Mouse (Mus musculus) lung, postnatal 4 days (tissue): Measurements from ENCODE around the gene Wee2.

Experiments used
- DNase-seq, 2 experiments: peaks; one replicate each; pipeline ENCODE4 v3.0.0; 2021

Gene Wee2

DNA sequence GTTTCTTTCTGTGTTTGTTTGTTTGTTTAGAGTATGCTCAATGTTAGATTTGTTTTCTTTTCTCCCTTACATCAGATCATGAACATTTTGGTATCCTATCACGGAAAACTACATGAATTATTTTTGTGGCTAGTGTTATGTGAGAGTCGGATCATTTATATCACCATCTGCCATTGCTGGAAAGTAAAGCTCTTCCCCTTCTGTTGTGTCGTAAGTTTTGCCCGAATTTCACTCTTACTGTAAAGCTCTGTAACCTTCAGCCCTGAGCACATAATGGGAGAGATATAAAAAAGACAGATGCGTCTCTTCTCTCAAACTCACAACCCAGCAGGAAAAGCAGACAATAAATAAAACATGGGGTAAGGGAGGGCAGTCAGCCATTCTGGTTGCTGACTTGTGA is at the start of gene Wee2:
Gene Wee2 (plus strand): TSS at position 153 of the 400 bp plus-strand sequence.
- DNase-seq, result no peak

DNA sequence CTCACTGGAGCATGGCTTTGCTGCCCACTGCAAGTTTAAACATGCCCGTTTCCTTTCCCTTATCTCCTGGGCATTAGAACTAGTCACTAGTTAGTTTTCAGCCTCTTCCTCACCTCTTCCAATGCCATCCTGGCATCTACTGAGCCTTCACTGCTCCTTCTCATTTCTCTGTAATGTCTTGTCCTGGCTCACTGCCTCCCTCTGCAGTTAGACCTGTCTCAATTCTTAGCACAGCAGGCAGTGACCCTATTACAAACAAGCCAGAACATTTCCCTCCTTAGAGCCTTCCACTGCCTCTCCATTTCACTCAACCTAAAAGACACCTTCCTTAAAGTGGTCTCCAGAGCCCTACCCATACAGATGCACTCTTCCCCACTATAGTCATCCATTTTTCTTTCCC is 47.9 kb upstream of the Wee2 start:
- DNase-seq, result no peak

DNA sequence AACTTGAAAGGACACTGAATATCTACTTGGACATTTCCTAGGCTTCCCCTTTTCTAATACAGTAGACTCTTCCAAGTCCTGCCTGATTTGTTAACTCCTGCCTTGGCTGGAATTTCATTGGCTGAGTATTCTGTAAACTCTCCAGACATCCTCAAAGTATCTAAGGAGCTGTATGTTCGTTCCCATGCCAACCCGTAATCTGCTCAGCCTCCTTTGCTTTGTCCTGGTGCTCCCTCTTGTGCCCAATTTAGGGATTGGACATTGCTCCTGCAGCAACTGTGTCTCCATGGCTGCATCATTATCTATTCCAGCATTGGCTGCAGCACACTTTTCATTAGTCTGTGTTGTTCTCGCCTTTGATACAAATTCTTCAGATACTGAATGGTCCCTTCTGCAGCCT is 45.7 kb upstream of the Wee2 start:
- peak; percentile 67 to 80 for DNase-seq

DNA sequence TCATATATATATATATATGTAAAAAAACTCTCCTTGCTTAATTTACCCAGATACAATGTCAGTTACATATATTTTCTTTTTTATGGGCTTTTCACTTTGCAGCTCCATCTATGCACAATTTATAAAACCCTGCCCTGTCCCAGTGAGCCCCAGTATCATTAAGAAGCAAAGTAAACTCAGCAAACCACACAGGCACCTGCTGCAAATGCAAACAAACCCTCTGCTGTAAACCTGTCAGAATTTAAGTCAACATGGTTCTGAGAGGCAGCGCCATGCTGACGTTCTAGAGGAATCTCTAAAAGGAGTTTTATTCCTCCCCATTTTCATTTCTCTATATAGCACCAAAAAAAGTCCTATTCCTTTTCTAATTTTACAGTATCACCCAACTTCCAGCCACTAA is 36.9 kb upstream of the Wee2 start:
- no peak for DNase-seq

DNA sequence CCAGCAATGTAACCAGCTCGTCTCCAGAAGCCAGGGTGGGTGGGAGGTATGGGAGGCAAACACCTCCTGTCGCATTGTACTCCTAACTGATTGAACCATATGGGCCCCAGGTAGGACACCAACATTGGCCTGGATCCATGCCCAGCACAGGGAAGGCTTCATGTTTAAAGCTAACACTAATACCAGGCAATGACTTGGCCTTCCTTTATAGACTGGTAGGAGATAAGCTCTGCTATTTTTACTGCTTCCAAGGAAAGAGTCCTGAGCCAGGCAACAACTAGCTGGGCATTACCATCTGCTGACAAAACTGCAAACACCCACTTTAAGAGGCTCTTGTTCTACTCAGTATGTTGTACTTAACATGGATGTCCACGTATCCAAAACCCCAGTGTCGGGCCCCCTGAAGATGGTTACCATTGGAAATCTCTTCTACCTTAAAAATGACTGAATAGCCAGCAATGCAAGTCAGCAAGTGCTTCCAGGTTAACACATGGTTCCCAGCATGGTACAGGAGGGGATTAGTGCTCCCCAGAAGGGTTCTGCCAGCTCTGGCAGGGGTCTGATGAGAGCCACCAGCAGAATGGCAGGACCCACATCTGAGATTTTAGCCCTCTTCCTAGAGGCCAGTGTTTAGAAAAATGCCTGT is 35.1 kb upstream of the Wee2 start:
- DNase-seq, result no peak

DNA sequence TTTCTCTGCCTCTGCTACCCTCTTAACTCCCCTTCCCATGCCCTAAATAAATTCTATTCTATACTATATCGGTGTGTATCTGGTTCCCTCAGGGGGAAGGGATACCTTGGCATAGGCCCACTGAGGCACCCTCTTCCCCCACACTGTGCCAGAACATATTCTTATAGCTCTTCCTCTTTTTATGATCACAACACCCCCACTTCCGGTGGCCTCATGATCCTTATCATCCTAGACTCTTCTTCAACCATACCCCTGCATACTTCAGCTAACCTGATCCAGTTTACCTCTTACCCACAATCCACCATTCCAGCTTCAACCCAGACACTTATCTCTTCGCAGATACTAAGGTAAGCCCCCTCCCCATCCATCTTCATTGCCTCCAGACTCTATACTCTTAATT is 27.8 kb upstream of the Wee2 start:
- no peak for DNase-seq

DNA sequence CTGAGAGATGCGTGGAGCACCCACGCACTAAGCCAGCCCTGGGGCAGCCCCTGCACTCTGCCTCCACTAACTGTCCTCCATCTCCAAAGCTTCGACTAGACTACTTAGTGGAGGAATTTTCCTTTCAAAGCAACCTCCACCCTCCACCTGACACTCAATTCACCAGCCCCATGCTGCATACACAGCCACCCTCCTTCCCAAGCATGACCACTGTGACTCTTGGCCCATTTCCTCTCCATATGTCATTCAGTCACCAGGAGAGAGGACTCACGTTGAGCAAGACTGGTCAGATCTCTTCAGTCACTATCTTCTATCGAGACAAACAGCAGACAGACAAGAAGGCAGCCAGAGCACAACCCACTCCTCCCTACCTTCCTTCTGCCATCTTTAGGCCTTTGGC is 25.8 kb upstream of the Wee2 start:
- no peak for DNase-seq

DNA sequence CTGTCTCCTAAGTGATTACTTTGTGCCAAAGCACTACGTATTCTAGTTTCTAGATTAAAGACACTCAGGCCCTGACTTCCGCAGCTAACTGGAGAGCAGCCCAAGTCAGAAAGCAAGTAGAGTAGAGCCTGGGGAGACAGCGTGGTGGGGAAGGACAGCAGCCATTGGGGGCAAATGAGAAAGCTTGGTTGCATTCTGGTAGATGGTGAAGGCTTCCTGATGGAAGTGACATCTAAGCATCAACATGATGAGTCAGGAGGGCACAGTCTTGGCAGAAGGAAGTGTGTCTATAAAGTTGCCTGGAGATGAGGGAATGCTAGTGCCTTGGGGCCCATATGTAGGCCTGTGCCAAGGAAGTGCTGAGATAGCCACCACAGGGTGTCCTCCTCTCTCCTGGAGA is 25.3 kb upstream of the Wee2 start:
- DNase-seq, result no peak

DNA sequence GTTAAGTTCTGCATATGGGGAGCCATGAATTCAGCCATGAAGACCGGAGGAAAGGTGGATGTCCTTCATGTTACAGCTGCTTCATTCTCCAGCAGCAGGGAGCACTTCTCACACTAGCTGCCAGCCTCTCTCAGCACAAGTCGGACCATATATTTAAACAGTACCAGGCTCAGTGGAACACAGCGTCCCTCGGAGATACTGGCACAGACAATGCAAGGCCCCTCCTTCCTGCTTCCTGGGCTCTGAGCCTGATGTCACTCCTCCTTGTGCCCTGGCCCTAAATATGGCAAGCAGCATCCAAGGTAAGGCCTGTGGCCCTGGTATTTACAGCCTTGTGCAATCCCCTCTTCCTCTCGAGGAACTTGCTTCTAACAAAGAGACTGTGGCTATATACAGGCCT is 23.1 kb upstream of the Wee2 start:
- DNase-seq, result no peak

DNA sequence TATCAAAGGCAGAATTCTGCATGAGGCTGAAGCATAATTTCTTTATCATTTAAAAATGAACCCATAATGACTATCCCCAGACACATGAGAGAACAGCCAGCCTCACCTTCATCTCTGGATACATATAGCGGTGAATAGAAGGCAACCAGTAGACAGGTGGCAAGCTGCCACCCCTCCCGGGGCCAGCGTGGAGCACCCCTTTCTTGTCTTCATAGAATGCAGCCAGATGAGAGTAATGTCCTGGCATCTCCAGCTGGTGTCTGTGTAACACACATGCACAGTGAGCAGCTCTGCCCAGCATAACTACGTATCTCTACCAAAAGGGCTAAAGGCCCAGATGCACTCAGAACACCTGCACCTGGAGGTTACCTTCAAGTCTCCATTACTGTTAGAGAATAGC is 20.5 kb upstream of the Wee2 start:
- no peak for DNase-seq

DNA sequence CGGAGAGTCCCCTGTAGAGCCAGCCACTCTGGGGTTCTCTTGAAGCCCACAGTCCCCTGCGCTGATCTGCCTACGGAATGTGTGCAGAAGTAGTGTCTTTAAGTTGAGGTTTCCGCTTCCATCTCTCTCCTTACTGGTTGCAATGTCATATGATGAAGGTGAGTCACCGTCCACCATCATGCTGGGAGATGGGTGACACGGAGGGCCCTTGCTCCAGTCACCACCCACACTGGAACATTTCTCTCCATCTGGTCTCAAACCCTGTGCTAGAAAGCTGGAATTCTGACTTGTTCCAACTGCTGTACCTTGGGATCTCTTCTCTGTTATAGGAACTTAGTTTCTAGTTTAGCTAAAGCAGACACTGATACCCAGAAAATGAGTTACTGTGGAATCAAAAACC is 17.8 kb upstream of the Wee2 start:
- DNase-seq, result no peak

DNA sequence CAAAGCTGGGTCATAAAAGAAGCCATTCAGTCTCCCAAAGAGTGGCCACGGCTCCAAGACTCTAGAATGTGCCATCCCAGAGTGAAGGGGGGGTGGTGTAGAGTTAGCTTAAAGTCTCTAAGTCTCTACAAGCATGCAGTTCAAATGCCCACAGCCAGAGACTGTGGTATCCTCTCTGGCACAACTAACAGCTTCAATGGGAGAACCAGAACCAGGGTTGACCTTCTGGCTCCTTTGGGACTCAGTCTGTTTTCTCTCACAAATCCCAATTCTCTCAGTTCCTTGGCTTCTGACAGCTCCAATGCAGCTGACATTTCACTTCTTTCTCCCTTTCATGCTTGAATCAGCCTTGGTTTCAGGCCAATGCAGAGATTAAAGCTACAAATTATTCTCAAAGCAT is 15.9 kb upstream of the Wee2 start:
- DNase-seq, result no peak

DNA sequence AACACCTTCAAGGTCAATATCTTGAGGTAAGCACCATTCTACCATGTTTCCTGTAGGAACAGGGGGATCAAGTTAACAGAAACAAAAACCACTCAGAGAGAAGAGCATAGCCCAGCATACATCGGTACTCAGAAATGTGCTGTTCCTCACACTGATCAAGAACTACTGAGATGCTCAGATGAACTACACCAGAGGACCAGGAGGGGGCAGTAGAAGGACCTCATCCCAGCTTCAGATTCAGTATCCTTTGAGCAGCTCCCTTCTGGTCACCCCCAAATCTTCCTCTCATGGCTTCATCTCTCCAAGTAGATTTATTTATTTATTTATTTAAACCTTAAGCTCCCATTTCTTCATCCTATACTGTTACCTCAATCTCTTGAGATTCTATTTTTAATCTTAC is 15.1 kb upstream of the Wee2 start:
- DNase-seq, result peak in 1 of 2 experiments; percentile 61

DNA sequence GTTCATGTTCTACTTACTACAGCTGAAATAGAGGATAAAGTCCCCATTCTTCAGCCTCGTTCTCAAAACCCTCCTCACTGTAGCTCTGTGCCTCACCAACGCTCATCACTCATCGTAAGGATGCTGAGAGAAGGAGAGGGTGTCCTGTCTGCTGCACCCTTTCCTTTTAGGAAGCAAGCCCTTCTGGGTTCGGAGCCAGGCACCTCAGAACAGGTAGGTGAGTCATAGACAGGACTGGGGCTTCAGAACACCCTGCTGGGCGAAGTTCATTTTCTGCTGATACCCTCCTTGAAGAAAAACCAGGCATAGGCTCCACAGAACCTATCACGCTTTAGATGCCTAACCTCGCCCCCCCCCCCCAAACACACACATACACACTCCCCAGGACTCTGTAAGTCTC is 11.4 kb upstream of the Wee2 start:
- no peak for DNase-seq

DNA sequence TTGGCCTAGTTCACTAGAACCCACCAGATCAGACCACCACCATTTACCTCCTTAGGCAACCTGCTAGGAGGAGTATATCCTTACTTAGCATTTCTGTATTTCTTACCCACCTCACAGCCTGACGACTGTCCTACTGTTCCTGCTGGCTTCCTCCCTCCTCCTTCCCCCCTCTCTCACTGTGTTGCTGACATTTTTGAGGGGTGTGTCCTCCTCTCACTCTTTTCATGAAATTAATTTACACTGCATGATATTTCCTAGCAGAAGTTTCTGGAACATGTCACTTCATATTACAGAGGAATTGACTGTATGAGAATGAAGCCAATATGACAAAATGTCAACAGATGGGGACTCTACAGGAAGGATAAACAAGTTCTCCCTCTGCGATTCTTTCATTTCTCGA is 10.2 kb upstream of the Wee2 start:
- DNase-seq, result no peak

DNA sequence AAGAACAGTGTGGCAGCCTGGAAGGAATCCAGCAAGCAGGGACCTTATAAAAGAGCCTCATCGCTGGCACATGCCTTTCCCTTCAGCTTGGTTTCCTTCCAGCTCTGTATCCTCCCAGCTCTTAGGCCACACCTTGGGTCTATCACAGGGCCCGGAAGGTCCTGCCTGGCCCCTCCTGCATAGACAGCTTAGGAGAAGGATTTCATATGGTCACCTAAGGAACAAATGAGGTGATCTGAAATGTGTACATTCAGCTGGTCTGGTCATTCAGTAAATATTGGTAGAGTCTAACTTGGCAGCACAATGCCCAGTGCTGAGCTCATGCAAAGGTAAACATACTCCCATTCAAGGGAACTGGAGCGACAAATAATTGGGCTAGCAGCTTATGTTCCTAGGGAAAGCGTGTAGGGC is 9.4 kb upstream of the Wee2 start:
- peak; percentile 18 to 38 for DNase-seq

DNA sequence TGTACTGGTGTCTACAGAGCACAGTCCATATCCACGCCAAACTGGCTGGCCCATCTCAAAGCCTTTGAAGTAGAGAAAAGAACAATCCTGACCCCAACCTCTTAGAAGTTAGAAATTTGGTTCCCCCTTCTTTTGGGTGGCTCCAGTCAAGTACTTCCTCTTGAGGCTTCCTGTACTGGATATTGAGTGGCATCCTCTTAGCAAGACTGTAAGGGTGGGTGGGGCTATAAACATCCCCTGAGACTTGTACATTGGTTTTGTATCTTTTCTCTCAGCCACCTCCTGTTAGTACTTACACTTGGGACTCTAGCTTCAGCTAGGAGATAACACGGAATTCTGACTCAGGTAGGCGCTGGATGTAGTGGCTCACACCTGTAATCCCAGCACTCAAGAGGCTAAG is 8.6 kb upstream of the Wee2 start:
- DNase-seq, result no peak

DNA sequence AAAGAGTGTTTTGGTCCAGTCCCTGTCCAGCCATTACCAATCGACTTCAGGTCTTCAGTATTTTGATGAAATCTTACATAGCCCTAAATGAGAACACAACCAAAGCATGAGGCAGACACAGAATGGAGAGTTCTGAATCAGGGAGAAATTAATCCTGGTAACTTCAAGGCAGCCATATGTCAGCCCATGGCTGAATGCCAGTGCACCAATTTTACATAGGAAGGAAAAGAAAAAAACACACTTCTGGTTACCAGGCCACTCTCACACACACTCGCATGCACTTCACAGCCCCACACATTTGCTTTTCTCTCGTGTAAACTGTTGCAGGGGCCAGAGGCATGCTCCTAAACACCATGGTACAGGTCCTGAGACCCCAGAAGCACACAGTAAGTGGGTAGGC is 8.0 kb upstream of the Wee2 start:
- no peak for DNase-seq

DNA sequence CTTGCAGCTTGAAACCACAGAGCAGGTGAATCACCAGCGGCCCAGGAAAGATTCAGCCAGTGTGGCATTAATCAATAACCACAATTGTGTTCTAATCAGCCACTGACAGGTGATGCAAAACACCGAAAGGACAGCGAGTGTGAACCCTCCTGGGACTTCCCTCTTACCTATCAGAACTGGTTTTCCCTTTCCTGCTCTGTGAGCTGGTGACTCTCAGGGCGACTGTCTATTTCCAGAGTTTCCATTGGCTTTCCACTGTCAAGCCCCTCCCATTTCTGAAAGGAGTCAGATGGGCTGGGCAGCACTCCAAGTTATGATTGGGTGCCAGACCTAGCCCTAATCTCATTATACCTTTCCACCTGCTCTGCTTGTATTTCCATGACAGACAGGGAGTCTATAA is 7.5 kb upstream of the Wee2 start:
- no peak for DNase-seq

DNA sequence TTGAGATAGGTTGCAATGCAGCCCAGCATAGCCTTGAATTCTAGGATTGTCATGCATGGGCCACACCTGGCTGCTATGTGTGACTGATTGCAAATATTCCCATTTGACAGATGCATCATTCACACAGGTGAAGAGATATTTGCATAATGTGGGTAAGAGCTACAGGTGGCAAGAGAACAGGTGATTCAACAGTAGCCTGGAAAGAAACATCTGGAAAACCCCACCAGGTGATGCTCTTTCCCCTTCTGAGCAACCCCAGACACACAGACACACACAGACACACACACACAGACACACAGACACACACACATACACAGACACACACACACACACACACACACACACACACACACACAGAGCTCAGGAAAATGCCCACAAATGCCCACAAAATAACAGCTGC is 7.1 kb upstream of the Wee2 start:
- DNase-seq, result no peak

DNA sequence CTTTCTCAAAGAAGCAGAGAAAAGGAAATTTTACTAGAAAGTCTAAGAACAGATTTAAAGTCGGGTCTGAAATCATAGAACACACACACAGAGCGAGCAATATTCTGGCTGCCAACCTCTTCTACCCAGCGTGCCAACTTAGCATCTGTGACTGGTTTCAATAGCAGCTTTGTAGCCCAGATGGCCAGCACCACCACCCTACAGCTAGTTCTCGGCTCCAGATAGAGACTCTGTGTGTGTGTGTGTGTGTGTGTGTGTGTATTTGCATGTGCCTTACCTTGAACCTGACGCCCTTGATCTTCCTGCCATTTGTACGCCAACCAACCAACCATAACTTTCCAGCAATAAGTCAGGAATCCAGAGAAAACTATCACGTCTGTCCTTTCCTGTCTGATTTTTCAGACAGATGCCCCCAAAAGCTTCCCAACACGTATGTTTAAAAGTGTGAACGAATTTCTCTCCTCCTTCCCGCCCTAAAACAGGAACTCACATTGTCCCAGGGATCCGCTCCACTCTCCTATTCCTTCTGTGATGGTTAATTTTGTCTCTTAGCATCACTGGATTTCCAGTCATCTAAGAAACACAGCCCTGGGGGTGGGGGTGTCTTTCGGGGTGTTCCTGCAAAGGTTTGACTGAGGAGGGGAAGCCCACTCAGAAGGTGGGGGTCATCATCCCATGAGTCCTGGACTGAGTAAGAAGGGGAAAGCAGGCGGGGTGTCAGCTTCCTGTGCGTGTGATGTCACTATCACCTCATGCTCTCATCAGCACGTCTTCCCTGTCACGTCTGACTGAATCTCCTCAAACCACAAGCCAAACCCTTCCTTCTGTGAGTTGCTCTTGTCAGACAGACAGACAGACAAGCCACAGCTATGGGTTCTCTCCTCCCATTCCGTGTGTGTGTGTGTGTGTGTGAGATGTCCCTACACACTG is 6.3 kb upstream of the Wee2 start:
- no peak for DNase-seq

DNA sequence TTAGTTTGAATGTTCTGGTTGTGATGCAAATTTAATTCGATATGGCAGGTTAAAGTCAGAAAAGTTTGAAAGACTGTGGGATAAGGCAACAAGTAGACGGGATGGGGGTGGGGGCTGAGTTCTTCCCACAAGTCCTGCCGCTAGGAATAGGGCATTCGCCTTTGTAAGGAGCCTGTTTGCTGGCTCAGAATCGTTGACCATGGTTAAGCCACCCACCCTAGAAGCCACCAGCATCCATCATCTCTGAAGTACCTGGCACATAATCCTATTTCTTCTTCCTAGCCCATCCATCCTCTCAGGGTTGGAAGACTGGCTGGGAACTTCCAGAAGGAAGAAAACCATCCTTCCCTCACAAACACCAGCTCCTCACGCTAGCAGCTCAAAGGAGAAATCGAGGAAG is 4.2 kb upstream of the Wee2 start:
- DNase-seq, result no peak

DNA sequence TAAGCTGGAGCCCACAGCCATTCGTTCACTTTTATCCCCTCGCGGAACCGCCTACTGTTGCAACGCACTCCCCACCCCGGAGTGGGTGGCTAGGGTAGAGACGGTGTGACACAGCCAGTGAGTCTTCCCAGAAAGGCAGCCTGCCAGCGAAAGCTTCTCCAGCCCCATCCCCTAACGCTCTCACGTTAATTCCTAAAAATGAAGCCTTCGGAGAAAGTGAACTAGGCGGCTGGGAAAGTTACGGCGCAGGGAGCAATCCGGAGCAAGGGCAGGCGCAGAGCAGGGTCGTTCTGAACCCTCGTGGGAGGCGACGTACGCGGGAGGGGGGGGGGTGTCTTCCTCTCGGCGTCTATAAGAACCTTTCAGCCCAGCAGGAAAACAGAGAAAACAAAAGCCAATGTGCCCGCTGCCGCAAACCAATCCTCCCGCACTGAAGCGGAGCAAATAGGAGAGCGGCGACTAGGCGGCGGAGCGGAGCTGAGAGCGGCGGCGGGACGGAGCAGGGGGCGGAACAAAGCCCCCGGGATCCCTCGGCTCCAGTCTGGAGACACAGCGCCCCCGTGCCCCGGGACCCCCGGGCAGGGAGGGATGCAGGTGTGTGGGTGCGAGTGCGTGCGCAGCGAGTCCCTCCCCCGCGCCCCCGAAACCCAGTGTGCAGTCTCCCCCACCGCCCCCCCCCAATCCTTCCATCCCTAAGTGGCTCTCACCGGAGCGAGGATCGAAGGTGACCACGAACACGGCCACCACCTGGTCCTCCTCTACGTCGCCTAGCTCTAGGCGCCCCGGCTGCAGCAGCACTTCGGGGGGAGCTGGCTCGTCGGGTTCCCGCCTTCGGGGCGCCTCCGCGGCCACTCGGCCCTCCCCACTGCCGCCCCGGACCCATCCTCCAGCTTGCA is 3.5 kb upstream of the Wee2 start:
- DNase-seq, result peak; percentile 38 to 41
